Mouse (Mus musculus): ENCODE measurements around the gene Schip1.

- TF ChIP-seq POLR2A (IDR thresholded peaks at IDR 0.05; ENCODE audit: low read depth, low read length) (no peak), CTCF (conservative IDR thresholded peaks at IDR 0.05; ENCODE audit: insufficient read depth, insufficient read length, low read depth, low read length) (no peak)
Measured at GRCm38 (mm10) chr3:68483517-68483916, 418.9 kb downstream of the Schip1 start.

All from kidney, adult 2 months (tissue).